Mouse (Mus musculus): ENCODE measurements around the gene Gm7137. TPM values are rescaled to one million over a fixed set of nuclear protein-coding genes. Genes with fewer than 3 reads are reported as not detected.
"Not testable (repeated sequence)": the region's sequence is repeated elsewhere in the genome, so short reads cannot be mapped to it uniquely, and the experiment has no call there.

The Gm7137 gene
- total RNA-seq, 4 experiments from 2014 or later, result not detected

DNA sequence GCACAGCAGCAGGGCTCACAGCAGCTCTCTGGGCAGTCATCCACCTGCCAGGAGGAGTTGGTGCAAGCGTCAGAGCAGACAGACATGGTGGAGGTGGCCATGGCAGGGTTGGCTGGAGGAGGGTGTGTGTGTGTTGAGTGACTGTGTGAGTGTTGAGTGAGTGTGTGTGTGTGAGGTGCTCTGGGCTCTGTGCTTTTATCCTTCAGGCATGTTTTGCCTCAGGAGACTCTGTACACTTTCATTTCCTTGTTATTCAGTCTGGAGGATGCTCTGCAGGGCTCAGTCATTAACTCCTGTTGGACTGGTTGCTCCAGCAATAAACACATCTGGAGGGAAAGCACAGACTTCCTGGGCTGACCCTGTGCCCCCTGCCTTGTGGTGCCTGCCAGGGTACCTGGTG is 36.7 kb downstream of the Gm7137 start, which contains the start of gene Gm9736:
Gm9736 (minus strand) TSS at position 101 of the 400 bp plus-strand sequence.
- DNase-seq, result not testable (repeated sequence)

DNA sequence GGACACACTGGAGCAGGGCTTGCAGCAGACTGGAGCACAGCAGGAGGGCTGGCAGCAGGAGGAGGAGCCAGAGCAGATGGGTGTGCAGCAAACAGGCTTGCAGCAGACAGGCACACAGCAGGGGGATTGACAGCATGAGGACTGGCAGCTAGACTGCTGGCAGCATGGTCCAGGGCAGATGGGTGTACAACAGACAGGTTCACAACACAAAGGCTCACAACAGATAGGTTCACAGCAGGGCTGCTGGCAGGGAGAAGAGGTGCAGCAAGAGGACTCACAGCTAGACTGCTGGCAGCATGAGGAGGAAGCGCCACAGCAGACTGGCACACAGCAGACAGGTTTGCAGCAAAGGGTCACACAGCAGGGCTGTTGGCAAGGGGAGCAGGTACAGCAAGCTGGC is 37.3 kb downstream of the Gm7137 start:
- DNase-seq, result not testable (repeated sequence)

DNA sequence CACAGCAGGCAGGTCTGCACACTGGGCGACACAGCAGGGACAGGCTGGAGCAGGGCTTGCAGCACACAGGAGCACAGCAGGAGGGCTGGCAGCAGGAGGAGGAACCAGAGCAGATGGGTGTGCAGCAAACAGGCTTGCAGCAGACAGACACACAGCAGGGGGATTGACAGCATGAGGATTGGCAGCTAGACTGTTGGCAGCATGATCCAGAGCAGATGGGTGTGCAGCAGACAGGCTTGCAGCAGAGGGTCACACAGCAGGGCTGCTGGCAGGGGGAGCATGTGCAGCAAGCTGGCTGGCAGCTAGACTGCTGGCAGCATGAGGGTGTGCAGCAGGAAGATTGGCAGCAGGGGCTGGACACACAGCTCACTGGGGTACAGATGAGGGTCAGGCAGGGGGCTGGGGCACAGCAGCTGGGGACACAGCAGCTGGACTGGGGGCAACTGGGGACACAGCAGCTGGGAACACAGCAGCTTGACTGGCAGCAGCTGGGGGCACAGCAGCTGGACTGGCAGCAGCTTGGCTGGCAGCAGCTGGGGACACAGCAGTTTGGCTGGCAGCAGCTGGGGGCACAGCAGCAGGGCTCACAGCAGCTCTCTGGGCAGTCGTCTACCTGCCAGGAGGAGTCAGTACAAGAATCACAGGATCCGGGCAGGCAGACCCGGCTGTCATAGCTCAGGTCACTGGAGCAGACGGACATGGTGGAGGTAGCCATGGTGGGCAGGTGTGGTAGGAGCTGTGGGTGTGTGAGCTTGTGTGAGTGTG is 45.9 kb downstream of the Gm7137 start, which contains the start of gene Gm18596:
Gm18596 (minus strand) TSS at position 715 of the 765 bp plus-strand sequence.
- DNase-seq, result not testable (repeated sequence)

DNA sequence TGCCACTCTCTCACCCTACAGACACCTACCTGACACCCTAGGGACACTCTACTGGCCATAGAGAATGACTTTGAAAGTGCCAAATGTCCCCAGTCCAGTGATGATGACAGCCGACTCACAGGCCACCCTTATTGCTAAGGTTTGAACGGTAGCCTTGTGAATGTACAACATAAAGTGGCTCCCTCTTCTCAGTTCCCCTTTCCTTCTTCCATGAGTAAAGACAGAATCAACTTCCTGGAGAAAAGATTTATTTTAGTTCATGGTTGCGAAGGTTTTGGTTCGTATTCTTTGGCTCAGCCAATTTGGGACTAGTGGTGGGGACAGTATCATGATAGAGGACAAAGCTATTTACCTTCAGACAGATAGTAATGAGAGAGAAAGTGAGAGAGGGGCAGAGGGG is 49.1 kb downstream of the Gm7137 start:
- no peak for DNase-seq

Other genes starting within 250 kb of the Gm7137 start
- 100 to 1,000 TPM; 207 to 236 (median 225) TPM for gene Pttg1ip, start 206.5 kb downstream of the Gm7137 start, total RNA-seq (2022)
- 100 to 1,000 TPM in 3 of 4 experiments, 10 to 100 TPM in 1; 98.9 to 125 (median 115) TPM for gene Sumo3, start 182.1 kb downstream of the Gm7137 start, total RNA-seq (2022)
- gene Gm49325, start 182.0 kb downstream of the Gm7137 start, total RNA-seq (2022), result 10 to 100 TPM; 15.2 to 24.8 (median 18.1) TPM
- gene Ube2g2, start 165.9 kb downstream of the Gm7137 start, total RNA-seq (2022), result 10 to 100 TPM; 46.0 to 63.0 (median 53.7) TPM
- gene Tspear, start 101.6 kb downstream of the Gm7137 start, total RNA-seq (2022), result 1 to 10 TPM in 1 of 4 experiments, under 1 TPM in 3; 0.15 to 1.4 (median 0.81) TPM
- not detected for gene Gm19402, start 97.4 kb downstream of the Gm7137 start, total RNA-seq (2022)
- not detected for gene Gm9508, start 91.0 kb downstream of the Gm7137 start, total RNA-seq (2022)
- not detected for gene Gm10272, start 81.6 kb downstream of the Gm7137 start, total RNA-seq (2022)
- gene Gm10024, start 76.7 kb downstream of the Gm7137 start, total RNA-seq (2022), result not detected
- not detected for gene Gm10142, start 72.4 kb downstream of the Gm7137 start, total RNA-seq (2022)
- not detected for gene Krtap12-1, start 67.6 kb downstream of the Gm7137 start, total RNA-seq (2022)
- gene Gm10100, start 61.7 kb downstream of the Gm7137 start, total RNA-seq (2022), result not detected
- not detected for gene Gm18596, start 45.6 kb downstream of the Gm7137 start, total RNA-seq (2022)
- gene Gm9736, start 36.8 kb downstream of the Gm7137 start, total RNA-seq (2022), result not detected
- not detected for gene Gm3233, start 28.5 kb downstream of the Gm7137 start, total RNA-seq (2022)
- not detected for gene Gm3238, start 16.9 kb downstream of the Gm7137 start, total RNA-seq (2022)
- gene Gm7138, start 11.3 kb downstream of the Gm7137 start, total RNA-seq (2022), result not detected
- not detected for gene Gm3250, start 5.7 kb downstream of the Gm7137 start, total RNA-seq (2022)
- gene Gm9639, start 6.9 kb upstream of the Gm7137 start, total RNA-seq (2022), result not detected
- not detected for gene Gm19668, start 10.9 kb upstream of the Gm7137 start, total RNA-seq (2022)
- gene Gm9507, start 23.6 kb upstream of the Gm7137 start, total RNA-seq (2022), result not detected
- not detected for gene Gm2696, start 26.5 kb upstream of the Gm7137 start, total RNA-seq (2022)
- not detected for gene Krtap10-4, start 38.9 kb upstream of the Gm7137 start, total RNA-seq (2022)
- not detected for gene Krtap10-10, start 47.7 kb upstream of the Gm7137 start, total RNA-seq (2022)
- gene Gm36176, start 58.6 kb upstream of the Gm7137 start, total RNA-seq (2022), result not detected
- not detected for gene Gm10318, start 64.7 kb upstream of the Gm7137 start, total RNA-seq (2022)
- gene Gm3285, start 73.8 kb upstream of the Gm7137 start, total RNA-seq (2022), result not detected
- gene Lrrc3, start 114.3 kb upstream of the Gm7137 start, total RNA-seq (2022), result 10 to 100 TPM in 1 of 4 experiments, 1 to 10 TPM in 3; 5.5 to 10.8 (median 7.3) TPM
- gene Trpm2, start 182.4 kb upstream of the Gm7137 start, total RNA-seq (2022), result 10 to 100 TPM in 2 of 4 experiments, 1 to 10 TPM in 2; 2.2 to 10.4 (median 7.6) TPM
- gene 1810043G02Rik, start 190.3 kb upstream of the Gm7137 start, total RNA-seq (2022), result 10 to 100 TPM; 18.8 to 41.2 (median 28.6) TPM
- gene Pfkl, start 221.9 kb upstream of the Gm7137 start, total RNA-seq (2022), result 100 to 1,000 TPM in 1 of 4 experiments, 10 to 100 TPM in 3; 79.7 to 108 (median 89.6) TPM

All from adrenal gland, adult 8-10 months (tissue).